Mouse (Mus musculus) intestine, embryonic 14.5 days (tissue): ENCODE measurements around the gene Wwc1. TPM values are rescaled to one million over a fixed set of nuclear protein-coding genes. Genes with fewer than 3 reads are reported as not detected.
"Not testable (repeated sequence)": the region's sequence is repeated elsewhere in the genome, so short reads cannot be mapped to it uniquely, and the experiment has no call there.

Experiments used
- ATAC-seq: fragments of 200-750 bp; cut with Nextera tagmentation; replicated peaks from 2 replicates; pipeline ENCODE4 v1.8.0; 2017; ENCODE audit warnings: low read depth, moderate number of reproducible peaks, moderate TSS enrichment, moderate library complexity; ENCODE audit not compliant: low FRiP score, low TSS enrichment
- DNase-seq: peaks from one replicate; pipeline ENCODE4 v3.0.0-alpha.2; 2018; ENCODE audit warnings: low spot score
- H3K27ac ChIP-seq: fragments of 300-500 bp; sonication (generic); 2 replicates; pipeline ENCODE4 v1.5.1; 2014; ENCODE audit warnings: low read depth, mild to moderate bottlenecking, control low read depth
- H3K27me3 ChIP-seq: fragments of 300-500 bp; sonication (generic); replicated peaks from 2 replicates; pipeline ENCODE4 v1.6.1; 2014; ENCODE audit warnings: low read length, control low read depth; ENCODE audit not compliant: control insufficient read depth, insufficient read depth
- H3K36me3 ChIP-seq: fragments of 300-500 bp; sonication (generic); 2 replicates; pipeline ENCODE4 v1.6.1; 2014; ENCODE audit warnings: low read length, control low read depth; ENCODE audit not compliant: control insufficient read depth, insufficient read depth
- H3K4me1 ChIP-seq: fragments of 300-500 bp; sonication (generic); replicated peaks from 2 replicates; pipeline ENCODE4 v1.6.1; 2014; ENCODE audit warnings: low read length, control low read depth, mixed read lengths; ENCODE audit not compliant: control insufficient read depth, insufficient read depth
- H3K4me2 ChIP-seq: fragments of 300-500 bp; sonication (generic); 2 replicates; pipeline ENCODE4 v1.6.1; 2014; ENCODE audit warnings: low read length
- H3K4me3 ChIP-seq: fragments of 300-500 bp; sonication (generic); 2 replicates; pipeline ENCODE4 v1.5.1; 2014; ENCODE audit warnings: low read depth, low read length, control low read depth, mixed read lengths
- H3K9ac ChIP-seq: fragments of 300-500 bp; sonication (generic); 2 replicates; pipeline ENCODE4 v1.6.1; 2014; ENCODE audit warnings: mild to moderate bottlenecking, low read length
- H3K9me3 ChIP-seq: fragments of 300-500 bp; sonication (generic); 2 replicates; pipeline ENCODE4 v1.6.1; 2016; ENCODE audit warnings: low read length, control low read depth; ENCODE audit not compliant: control insufficient read depth
- WGBS: fragments of 180-500 bp; shearing (Covaris S2); extraction: QIAGEN DNeasy Blood & Tissue Kit; methylation state at CpG from one replicate; pipeline ENCODE4 v1.1.7; 2014; 5-methylcytosine and 5-hydroxymethylcytosine counted together
- polyA plus RNA-seq: library from polyadenylated mRNA; unstranded; fragments of >200 nt; fragmentation: Nextera tagmentation; extraction: Ambion mirVana; gene quantifications from 2 replicates; pipeline ENCODE4 v1.2.1, GENCODE M21; 2014

Wwc1 gene
- polyA plus RNA-seq, 1 experiment from 2014 or later: 12.4 TPM

GRCm38 (mm10) chr11:35854941-35855340 lies 125.4 kb downstream of the Wwc1 start:
- WGBS: 86% methylated on average over 5 of the region's 5 CpGs
- 0 out of 2 replicates have a peak, but pooled peaks cover 3% of the 10 kb centered on the region for H3K36me3 ChIP-seq
- no peak for DNase-seq

GRCm38 (mm10) chr11:35853651-35854050 lies 126.7 kb downstream of the Wwc1 start:
- H3K36me3 ChIP-seq: no peaks in the 10 kb centered on the region; the same call in 1 of the 2 replicates
- WGBS: 95% methylated on average over 4 of the region's 4 CpGs
- no peaks in the 10 kb centered on the region for H3K4me1 ChIP-seq
- H3K9ac ChIP-seq: no peak overlapping the region
- ATAC-seq (no peak), DNase-seq (no peak)
- no peaks in the 10 kb centered on the region for H3K9me3 ChIP-seq
- no peak overlapping the region for H3K4me2 ChIP-seq
- no peaks in the 10 kb centered on the region for H3K27me3 ChIP-seq
- no peak overlapping the region for H3K27ac ChIP-seq
- H3K4me3 ChIP-seq: no peak overlapping the region

More at GRCm38 (mm10) chr11:35854941-35855340, 125.4 kb downstream of the Wwc1 start:
- no peak for ATAC-seq
- Histone ChIP-seq H3K27me3 (no peaks in the 10 kb centered on the region), H3K9me3 (no peaks in the 10 kb centered on the region), H3K4me2 (no peak overlapping the region), H3K27ac (no peak overlapping the region), H3K4me1 (no peaks in the 10 kb centered on the region), H3K4me3 (no peak overlapping the region), H3K9ac (no peak overlapping the region)

- no peak for ATAC-seq
- H3K9me3 ChIP-seq: no peaks in the 10 kb centered on the region
- H3K9ac ChIP-seq: no peak overlapping the region
- no peaks in the 10 kb centered on the region for H3K4me1 ChIP-seq
- H3K27ac ChIP-seq: no peak overlapping the region
- H3K27me3 ChIP-seq: no peaks in the 10 kb centered on the region
- H3K4me2 ChIP-seq: no peak overlapping the region
- WGBS: 55% methylated on average over 4 of the region's 4 CpGs
- H3K4me3 ChIP-seq: no peak overlapping the region
- DNase-seq: no peak
- no peaks in the 10 kb centered on the region; the same call in 1 of the 2 replicates for H3K36me3 ChIP-seq
These were observed 127.6 kb downstream of the Wwc1 start for GRCm38 (mm10) chr11:35852731-35853130.

- H3K4me3 ChIP-seq: no peak overlapping the region
- DNase-seq (no peak), ATAC-seq (no peak)
- no peak overlapping the region for H3K9ac ChIP-seq
- no peak overlapping the region for H3K4me2 ChIP-seq
- peaks cover 11% of the 10 kb centered on the region; the same call in 1 of the 2 replicates for H3K36me3 ChIP-seq
- no peaks in the 10 kb centered on the region for H3K4me1 ChIP-seq
- H3K9me3 ChIP-seq: no peaks in the 10 kb centered on the region
- H3K27me3 ChIP-seq: no peaks in the 10 kb centered on the region
- 83% methylated on average over 9 of the region's 9 CpGs for WGBS
- no peak overlapping the region for H3K27ac ChIP-seq
These were observed 136.0 kb downstream of the Wwc1 start for GRCm38 (mm10) chr11:35844299-35844698.

GRCm38 (mm10) chr11:35842560-35842959 lies 137.8 kb downstream of the Wwc1 start:
- not testable (repeated sequence) for H3K27me3 ChIP-seq, H3K9me3 ChIP-seq, H3K27ac ChIP-seq, H3K4me3 ChIP-seq, H3K9ac ChIP-seq, H3K4me2 ChIP-seq, ATAC-seq, DNase-seq, H3K4me1 ChIP-seq
- 81% methylated on average over 4 of the region's 4 CpGs for WGBS
- 0 out of 2 replicates have a peak, but pooled peaks cover 11% of the 10 kb centered on the region for H3K36me3 ChIP-seq

GRCm38 (mm10) chr11:35841738-35842325 lies 138.5 kb downstream of the Wwc1 start:
- DNase-seq: no peak
- no peaks in the 10 kb centered on the region for H3K27me3 ChIP-seq
- H3K9me3 ChIP-seq: no peaks in the 10 kb centered on the region
- ATAC-seq: no peak
- H3K27ac ChIP-seq: no peak overlapping the region
- H3K4me1 ChIP-seq: no peaks in the 10 kb centered on the region
- 0 out of 2 replicates have a peak, but pooled peaks cover 11% of the 10 kb centered on the region for H3K36me3 ChIP-seq
- no peak overlapping the region for H3K4me3 ChIP-seq
- no peak overlapping the region for H3K9ac ChIP-seq
- no peak overlapping the region for H3K4me2 ChIP-seq
- 90% methylated on average over 21 of the region's 21 CpGs for WGBS

- H3K9me3 ChIP-seq, H3K4me2 ChIP-seq, H3K4me3 ChIP-seq, H3K4me1 ChIP-seq, H3K27me3 ChIP-seq, DNase-seq, H3K27ac ChIP-seq, ATAC-seq, H3K9ac ChIP-seq: not testable (repeated sequence)
- H3K36me3 ChIP-seq: 0 out of 2 replicates have a peak, but pooled peaks cover 11% of the 10 kb centered on the region
- WGBS: 92% methylated on average over 4 of the region's 4 CpGs
These were observed 139.5 kb downstream of the Wwc1 start for GRCm38 (mm10) chr11:35840806-35841205.

GRCm38 (mm10) chr11:35840282-35840681 lies 140.0 kb downstream of the Wwc1 start:
- H3K4me3 ChIP-seq: no peak overlapping the region
- H3K9me3 ChIP-seq: no peaks in the 10 kb centered on the region
- no peak overlapping the region for H3K4me2 ChIP-seq
- ATAC-seq: no peak
- WGBS: 85% methylated on average over 7 of the region's 7 CpGs
- no peaks in the 10 kb centered on the region for H3K27me3 ChIP-seq
- 0 out of 2 replicates have a peak, but pooled peaks cover 11% of the 10 kb centered on the region for H3K36me3 ChIP-seq
- no peaks in the 10 kb centered on the region for H3K4me1 ChIP-seq
- H3K27ac ChIP-seq: no peak overlapping the region
- no peak for DNase-seq
- no peak overlapping the region for H3K9ac ChIP-seq
